Mouse (Mus musculus): ENCODE measurements at regions not wholly inside any gene's neighbourhood (a gene's known extent, or its start where the extent isn't known, plus 50 kb on each side); places are given as distances from the start of the nearest gene placed in this dataset.
"Not testable (repeated sequence)": the region's sequence is repeated elsewhere in the genome, so short reads cannot be mapped to it uniquely, and the experiment has no call there.

GRCm38 (mm10) chr7:83382803-83383363 lies 201.8 kb upstream of the Tmc3 start:
- no peak for ATAC-seq (replicated peaks; ENCODE audit: poor library complexity)

GRCm38 (mm10) chr7:83391388-83391787 lies 193.3 kb upstream of the Tmc3 start:
- no peak for ATAC-seq (replicated peaks; ENCODE audit: poor library complexity)

GRCm38 (mm10) chr7:83392181-83392580 lies 192.5 kb upstream of the Tmc3 start:
- ATAC-seq (replicated peaks; ENCODE audit: poor library complexity) = no peak

GRCm38 (mm10) chr7:83392625-83393024 lies 192.1 kb upstream of the Tmc3 start:
- no peak for ATAC-seq (replicated peaks; ENCODE audit: poor library complexity)

- no peak for ATAC-seq (replicated peaks; ENCODE audit: poor library complexity)
Measured at GRCm38 (mm10) chr7:83394156-83394555, 190.6 kb upstream of the Tmc3 start.

- no peak for ATAC-seq (replicated peaks; ENCODE audit: poor library complexity)
Measured at GRCm38 (mm10) chr7:83399668-83400067, 185.1 kb upstream of the Tmc3 start.

- no peak for ATAC-seq (replicated peaks; ENCODE audit: poor library complexity)
Measured at GRCm38 (mm10) chr7:83401001-83401400, 183.7 kb upstream of the Tmc3 start.

- ATAC-seq (replicated peaks; ENCODE audit: poor library complexity) = not testable (repeated sequence)
Measured at GRCm38 (mm10) chr7:83412745-83413144, 172.0 kb upstream of the Tmc3 start.

GRCm38 (mm10) chr7:83429929-83430556 lies 154.7 kb upstream of the Tmc3 start:
- ATAC-seq (replicated peaks; ENCODE audit: poor library complexity) = no peak

GRCm38 (mm10) chr7:83431094-83431493 lies 153.6 kb upstream of the Tmc3 start:
- no peak for ATAC-seq (replicated peaks; ENCODE audit: poor library complexity)

GRCm38 (mm10) chr7:83432843-83433242 lies 151.9 kb upstream of the Tmc3 start:
- ATAC-seq (replicated peaks; ENCODE audit: poor library complexity) = no peak

GRCm38 (mm10) chr7:83433959-83434715 lies 150.6 kb upstream of the Tmc3 start:
- no peak for ATAC-seq (replicated peaks; ENCODE audit: poor library complexity)

- ATAC-seq (replicated peaks; ENCODE audit: poor library complexity) = no peak
Measured at GRCm38 (mm10) chr7:83438538-83439393, 146.0 kb upstream of the Tmc3 start.

GRCm38 (mm10) chr7:83443596-83444278 lies 141.0 kb upstream of the Tmc3 start:
- no peak for ATAC-seq (replicated peaks; ENCODE audit: poor library complexity)

GRCm38 (mm10) chr7:83444279-83444615 lies 140.5 kb upstream of the Tmc3 start:
- no peak for ATAC-seq (replicated peaks; ENCODE audit: poor library complexity)

GRCm38 (mm10) chr7:83445181-83445926 lies 139.4 kb upstream of the Tmc3 start:
- ATAC-seq (replicated peaks; ENCODE audit: poor library complexity) = no peak

GRCm38 (mm10) chr7:83450346-83450745 lies 134.4 kb upstream of the Tmc3 start:
- ATAC-seq (replicated peaks; ENCODE audit: poor library complexity) = no peak

GRCm38 (mm10) chr7:83452309-83452708 lies 132.4 kb upstream of the Tmc3 start:
- ATAC-seq (replicated peaks; ENCODE audit: poor library complexity) = no peak

- ATAC-seq (replicated peaks; ENCODE audit: poor library complexity) = no peak
Measured at GRCm38 (mm10) chr7:83459520-83459919, 125.2 kb upstream of the Tmc3 start.

GRCm38 (mm10) chr7:83467006-83467405 lies 117.7 kb upstream of the Tmc3 start:
- ATAC-seq (replicated peaks; ENCODE audit: poor library complexity) = no peak

Measured in megakaryocyte progenitor cell, adult 5-6 weeks (primary cell).